Mouse (Mus musculus): ENCODE results near the gene Heatr5a.

Heatr5a gene

GRCm38 (mm10) chr12:51971070-51971664, at the start of gene Heatr5a:
TSS of gene Heatr5a (minus strand) at chr12:51971321.
- peak; percentile 91 for DNase-seq (ENCODE audit: low read depth, low spot score)

GRCm38 (mm10) chr12:52014494-52015029, 43.4 kb upstream of the Heatr5a start:
- DNase-seq (ENCODE audit: low read depth, low spot score) = no peak

- DNase-seq (ENCODE audit: low read depth, low spot score) = peak; percentile 76
Measured at GRCm38 (mm10) chr12:52014044-52014443, 42.9 kb upstream of the Heatr5a start.

GRCm38 (mm10) chr12:52013274-52013673, 42.2 kb upstream of the Heatr5a start:
- no peak for DNase-seq (ENCODE audit: low read depth, low spot score)

GRCm38 (mm10) chr12:52012159-52012558, 41.0 kb upstream of the Heatr5a start:
- DNase-seq (ENCODE audit: low read depth, low spot score) = no peak

- DNase-seq (ENCODE audit: low read depth, low spot score) = peak; percentile 70
Measured at GRCm38 (mm10) chr12:52010630-52010961, 39.5 kb upstream of the Heatr5a start.

- no peak for DNase-seq (ENCODE audit: low read depth, low spot score)
Measured at GRCm38 (mm10) chr12:52009928-52010629, 39.0 kb upstream of the Heatr5a start.

- DNase-seq (ENCODE audit: low read depth, low spot score) = no peak
Measured at GRCm38 (mm10) chr12:52006633-52006994, 35.5 kb upstream of the Heatr5a start.

- DNase-seq (ENCODE audit: low read depth, low spot score) = peak; percentile 94
Measured at GRCm38 (mm10) chr12:52005877-52006632, 34.9 kb upstream of the Heatr5a start, which contains the start of gene Dtd2. TSS of gene Dtd2 (minus strand) at chr12:52006501.

- no peak for DNase-seq (ENCODE audit: low read depth, low spot score)
Measured at GRCm38 (mm10) chr12:52002746-52003145, 31.6 kb upstream of the Heatr5a start.

- DNase-seq (ENCODE audit: low read depth, low spot score) = peak; percentile 67
Measured at GRCm38 (mm10) chr12:52001544-52001943, 30.4 kb upstream of the Heatr5a start.

GRCm38 (mm10) chr12:51998366-51998932, 27.3 kb upstream of the Heatr5a start:
- no peak for DNase-seq (ENCODE audit: low read depth, low spot score)

- DNase-seq (ENCODE audit: low read depth, low spot score) = no peak
Measured at GRCm38 (mm10) chr12:51995738-51996536, 24.8 kb upstream of the Heatr5a start.

- no peak for DNase-seq (ENCODE audit: low read depth, low spot score)
Measured at GRCm38 (mm10) chr12:51990629-51991028, 19.5 kb upstream of the Heatr5a start.

- DNase-seq (ENCODE audit: low read depth, low spot score) = no peak
Measured at GRCm38 (mm10) chr12:51988536-51988935, 17.4 kb upstream of the Heatr5a start.

- DNase-seq (ENCODE audit: low read depth, low spot score) = no peak
Measured at GRCm38 (mm10) chr12:51985826-51986225, 14.7 kb upstream of the Heatr5a start.

- DNase-seq (ENCODE audit: low read depth, low spot score) = no peak
Measured at GRCm38 (mm10) chr12:51985163-51985748, 14.1 kb upstream of the Heatr5a start.

- DNase-seq (ENCODE audit: low read depth, low spot score) = no peak
Measured at GRCm38 (mm10) chr12:51983625-51984024, 12.5 kb upstream of the Heatr5a start.

- DNase-seq (ENCODE audit: low read depth, low spot score) = peak; percentile 25
Measured at GRCm38 (mm10) chr12:51976531-51976930, 5.4 kb upstream of the Heatr5a start.

GRCm38 (mm10) chr12:51974381-51974780, 3.3 kb upstream of the Heatr5a start:
- DNase-seq (ENCODE audit: low read depth, low spot score) = peak; percentile 79
